In the genomic region with DNA sequence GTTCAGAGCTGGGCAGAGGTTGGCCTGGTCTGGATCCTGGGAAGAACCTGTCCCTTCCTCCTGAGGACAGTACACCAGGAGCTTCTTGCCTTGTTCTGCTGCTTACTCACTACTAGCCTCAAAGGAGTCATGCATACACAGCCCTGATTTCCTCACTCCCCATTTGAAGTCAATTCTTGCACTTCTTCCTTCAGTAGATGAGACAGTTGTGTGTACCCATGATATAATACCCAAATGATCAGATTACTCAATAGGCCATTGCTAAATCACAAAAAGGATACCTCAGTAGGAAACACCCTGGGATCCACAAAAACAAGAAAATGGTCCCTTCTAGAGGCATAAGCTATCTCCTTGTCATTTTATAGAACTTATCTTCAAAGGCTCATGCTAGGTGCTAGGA, we compare ENCODE assay signal across 14 mouse cellular contexts.
"Had no signal": no experiment of that assay in that cellular context is flagged by ENCODE, and none has a peak within 500 bp of the region (broad histone marks: within the 10 kb centered on the region; RNA-seq: fewer than 3 reads in every experiment).

No protein-coding gene starts in this region.

- DNase-seq: kidney, adult 18-20 months; kidney, adult 9 months; kidney, postnatal 14 days; kidney, postnatal 4 days; left cerebral cortex, postnatal 4 days; lung, adult 18-20 months; lung, postnatal 10 days; lung, postnatal 36 days; right cerebral cortex, adult 18-20 months; right cerebral cortex, postnatal 14 days; right cerebral cortex, postnatal 4 days; thymus, adult 18-20 months; thymus, postnatal 4 days had no signal

- ATAC-seq: midbrain, embryonic 15.5 days had no signal
